Comparison of ENCODE assay signal across 7 mouse cellular contexts in genomic region chr8:12564307-12564706, GRCm38 (mm10). TPM values are rescaled to one million over a fixed set of nuclear protein-coding genes. Genes with fewer than 3 reads are reported as not detected.
DNase-seq lines count a peak whose midpoint lies in the region; ATAC-seq and TF ChIP-seq lines count a peak whose summit lies in the region.

No protein-coding gene starts in this region.

- no peak for ATAC-seq in liver, postnatal 0 days
- peak; percentile 69; the same call in 1 of the 2 replicates for ATAC-seq in neural tube, embryonic 15.5 days (ENCODE audit: low FRiP score)

- WGBS in liver, postnatal 0 days (ENCODE audit: insufficient replicate concordance): 4% methylated on average over 4 of the region's 4 CpGs
- WGBS in neural tube, embryonic 15.5 days: 5% methylated on average over 4 of the region's 4 CpGs

- H3K9me3 ChIP-seq in liver, postnatal 0 days (ENCODE audit: low read length): no peaks in the 10 kb centered on the region
- no peaks in the 10 kb centered on the region for H3K9me3 ChIP-seq in neural tube, embryonic 15.5 days (replicated peaks)

- H3K9ac ChIP-seq in liver, postnatal 0 days (replicated peaks): no peak overlapping the region
- no peak overlapping the region for H3K9ac ChIP-seq in neural tube, embryonic 15.5 days (replicated peaks)

- peak; percentile 29 for DNase-seq in liver, postnatal 0 days
- no peak for DNase-seq in liver
- DNase-seq in brain, embryonic 18.5 days (ENCODE audit: low read depth, low spot score): peak; percentile 40
- DNase-seq in forelimb bud, embryonic 11.5 days (ENCODE audit: low read depth, low spot score): peak; percentile 59
- DNase-seq in left cerebral cortex, adult 11 months (ENCODE audit: low spot score): peak; percentile 22
- DNase-seq in spleen, postnatal 4 days (ENCODE audit: low spot score in 2 of 2): no peak

- peak; percentile 73 for TF ChIP-seq CTCF in liver, postnatal 0 days (IDR thresholded peaks at IDR 0.05; ENCODE audit: low read depth)

- H3K4me2 ChIP-seq in liver, postnatal 0 days (ENCODE audit: low read depth, low read length): no peak overlapping the region
- no peak overlapping the region for H3K4me2 ChIP-seq in neural tube, embryonic 15.5 days

- TF ChIP-seq EP300 in liver, postnatal 0 days (IDR thresholded peaks at IDR 0.05; ENCODE audit: low read depth): no peak

- no peaks in the 10 kb centered on the region for H3K36me3 ChIP-seq in liver, postnatal 0 days (replicated peaks; ENCODE audit: insufficient read depth, low read length)
- H3K36me3 ChIP-seq in neural tube, embryonic 15.5 days: no peaks in the 10 kb centered on the region

- no peaks in the 10 kb centered on the region for H3K4me1 ChIP-seq in liver, postnatal 0 days (ENCODE audit: insufficient read depth)
- no peaks in the 10 kb centered on the region for H3K4me1 ChIP-seq in neural tube, embryonic 15.5 days

- H3K27me3 ChIP-seq in liver, postnatal 0 days (ENCODE audit: insufficient read depth, low read length): peaks cover 19% of the 10 kb centered on the region
- H3K27me3 ChIP-seq in neural tube, embryonic 15.5 days (replicated peaks): peaks cover 53% of the 10 kb centered on the region

- H3K4me3 ChIP-seq in liver, postnatal 0 days (ENCODE audit: low read depth, low read length): no peak overlapping the region
- H3K4me3 ChIP-seq in neural tube, embryonic 15.5 days (replicated peaks): no peak overlapping the region

- H3K27ac ChIP-seq in liver, postnatal 0 days (ENCODE audit: low read depth): no peak overlapping the region
- no peak overlapping the region for H3K27ac ChIP-seq in neural tube, embryonic 15.5 days (replicated peaks)

RNA-seq across cellular contexts. Expression of gene Spaca7, which starts 8.5 kb away (rescaled TPM):
- polyA plus RNA-seq in liver, postnatal 0 days (2015; fragmentation: Nextera tagmentation; extraction: Ambion mirVana): not detected in 2 replicates
- not detected in 2 replicates for polyA plus RNA-seq in neural tube, embryonic 15.5 days (2015; fragmentation: Nextera tagmentation; extraction: Ambion mirVana)

Comparison
In these comparisons a context has a peak if more than half of its experiments do, and no peak if none do; other contexts are left out.
1. DNase-seq: peak in liver, postnatal 0 days (single experiment), brain, embryonic 18.5 days (single experiment), forelimb bud, embryonic 11.5 days (single experiment) and left cerebral cortex, adult 11 months (single experiment); none in liver (single experiment) and spleen, postnatal 4 days (0 of 2).